Mouse (Mus musculus) lung, adult 2 months (tissue): Measurements from ENCODE around the gene Tspan3. TPM values are rescaled to one million over a fixed set of nuclear protein-coding genes. Genes with fewer than 3 reads are reported as not detected.

Experiments used
- DNase-seq: peaks from one replicate; pipeline ENCODE4 v3.0.0; 2022
- H3K4me1 ChIP-seq: fragments of 200-500 bp; 2 replicates; pipeline ENCODE4 v1.6.1; 2011; ENCODE audit warnings: low read length; ENCODE audit not compliant: control insufficient read depth, insufficient read depth
- H3K4me3 ChIP-seq: fragments of 200-500 bp; replicated peaks from 2 replicates; pipeline ENCODE3; 2011; ENCODE audit warnings: low read depth, mild to moderate bottlenecking, control low read depth, low read length; ENCODE audit errors: extremely low read depth
- CTCF ChIP-seq: fragments of 200-500 bp; IDR thresholded peaks from 2 replicates; pipeline ENCODE4 v1.5.1; 2011; ENCODE audit warnings: mild to moderate bottlenecking, low read length, control low read depth; ENCODE audit not compliant: insufficient read depth
- POLR2A ChIP-seq: fragments of 200-500 bp; IDR thresholded peaks from 2 replicates; pipeline ENCODE4 v1.6.1; 2011; ENCODE audit warnings: low read depth, mild to moderate bottlenecking, control low read depth, low read length, borderline replicate concordance; ENCODE audit errors: extremely low read depth
- WGBS: fragments of 180-500 bp; shearing (Covaris S2); methylation state at CpG from one replicate; pipeline ENCODE4 v1.1.7; 2018; 5-methylcytosine and 5-hydroxymethylcytosine counted together
- polyA plus RNA-seq: library from polyadenylated mRNA; depleted of rRNA; stranded (reverse); fragments of >200 nt; gene quantifications from 2 replicates; pipeline ENCODE4 v1.2.3, GENCODE M21; 2012

Tspan3 gene
- polyA plus RNA-seq, 1 experiment, result 109 TPM

DNA sequence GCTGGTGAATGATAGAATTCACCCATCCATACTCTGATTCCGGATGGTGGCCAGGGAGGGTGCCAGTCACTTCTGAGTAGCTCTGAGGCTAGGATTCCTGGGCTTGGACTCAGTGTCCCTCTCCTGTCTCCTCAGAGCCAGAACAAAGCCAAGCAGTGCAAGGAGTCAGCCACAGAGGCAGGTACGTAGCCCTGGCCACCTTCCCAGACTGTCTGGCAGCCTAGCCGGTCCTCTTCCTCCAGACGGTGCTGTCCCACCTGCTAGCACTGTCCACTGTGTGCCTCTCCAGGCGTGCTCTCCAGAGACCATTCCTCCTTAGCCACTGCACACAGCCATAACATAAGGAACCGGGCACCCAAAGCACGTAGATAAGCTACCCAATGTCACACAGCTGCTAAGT, 41.7 kb downstream of the Tspan3 start:
- DNase-seq, result no peak
- WGBS, result 65% methylated on average over 7 of the region's 7 CpGs
- no peak overlapping the region for H3K4me3 ChIP-seq
- H3K4me1 ChIP-seq, result no peaks in the 10 kb centered on the region
- TF ChIP-seq CTCF (no peak), POLR2A (no peak)

DNA sequence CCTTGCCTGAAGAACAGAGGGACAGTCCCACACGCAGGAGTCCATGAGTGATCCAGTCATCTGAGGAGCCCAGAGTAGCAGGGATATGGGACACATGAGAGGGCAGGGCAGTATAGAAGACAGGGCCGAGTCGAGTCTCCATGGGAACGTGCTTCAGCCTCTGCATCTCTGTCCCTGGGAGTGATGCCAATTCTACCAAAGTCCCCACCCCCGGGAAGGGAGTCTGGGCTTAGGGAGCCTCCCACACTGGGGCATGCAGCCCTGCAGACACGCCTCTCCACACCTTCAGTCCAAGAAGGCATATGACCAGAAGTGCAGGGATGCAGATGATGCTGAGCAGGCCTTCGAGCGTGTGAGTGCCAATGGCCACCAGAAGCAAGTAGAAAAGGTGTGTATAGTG, 42.3 kb downstream of the Tspan3 start:
- WGBS, result 55% methylated on average over 8 of the region's 8 CpGs
- DNase-seq, result no peak
- TF ChIP-seq POLR2A, result no peak
- TF ChIP-seq CTCF, result no peak

GRCm38 (mm10) chr9:56121097-56121496, 44.2 kb downstream of the Tspan3 start:
- no peak for DNase-seq
- TF ChIP-seq POLR2A, result no peak
- peak; percentile 47; the same call in 1 of the 2 replicates for TF ChIP-seq CTCF
- Histone ChIP-seq H3K4me3 (no peak overlapping the region), H3K4me1 (no peaks in the 10 kb centered on the region)
- 25% methylated on average over 7 of the region's 7 CpGs for WGBS

More for the DNA sequence above, 42.3 kb downstream of the Tspan3 start:
- no peaks in the 10 kb centered on the region for H3K4me1 ChIP-seq
- no peak overlapping the region for H3K4me3 ChIP-seq

- Histone ChIP-seq H3K4me3 (no peak overlapping the region), H3K4me1 (no peaks in the 10 kb centered on the region)
- DNase-seq, result no peak
- no peak for TF ChIP-seq CTCF
- TF ChIP-seq POLR2A, result no peak
- 65% methylated on average over 2 of the region's 2 CpGs for WGBS
These were observed 45.6 kb downstream of the Tspan3 start for GRCm38 (mm10) chr9:56119651-56120050.

DNA sequence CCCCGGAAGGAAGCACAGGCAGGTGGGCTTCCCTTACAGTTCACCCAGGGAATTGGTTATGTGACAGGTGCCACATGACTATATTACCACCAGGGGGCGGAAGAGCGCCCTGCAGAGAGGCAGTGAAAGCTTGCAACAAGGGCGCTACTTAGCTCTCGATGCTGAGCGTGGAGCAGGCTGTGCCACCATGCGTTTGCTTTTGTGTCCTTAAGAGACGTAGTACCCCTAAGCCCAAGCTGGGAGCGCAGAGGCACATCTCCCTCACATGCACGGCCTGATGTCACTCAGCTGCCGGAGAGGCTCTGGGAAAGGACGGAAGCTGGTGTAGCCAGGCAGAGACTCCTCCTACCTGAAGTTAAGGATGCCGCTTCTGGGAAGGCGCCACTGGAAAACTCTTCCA, 46.7 kb downstream of the Tspan3 start:
- 9% methylated on average over 14 of the region's 14 CpGs for WGBS
- Histone ChIP-seq H3K4me1 (no peaks in the 10 kb centered on the region), H3K4me3 (peak overlapping the region; percentile 43)
- TF ChIP-seq CTCF (peak; percentile 92), POLR2A (no peak)
- DNase-seq, result peak; percentile 58

DNA sequence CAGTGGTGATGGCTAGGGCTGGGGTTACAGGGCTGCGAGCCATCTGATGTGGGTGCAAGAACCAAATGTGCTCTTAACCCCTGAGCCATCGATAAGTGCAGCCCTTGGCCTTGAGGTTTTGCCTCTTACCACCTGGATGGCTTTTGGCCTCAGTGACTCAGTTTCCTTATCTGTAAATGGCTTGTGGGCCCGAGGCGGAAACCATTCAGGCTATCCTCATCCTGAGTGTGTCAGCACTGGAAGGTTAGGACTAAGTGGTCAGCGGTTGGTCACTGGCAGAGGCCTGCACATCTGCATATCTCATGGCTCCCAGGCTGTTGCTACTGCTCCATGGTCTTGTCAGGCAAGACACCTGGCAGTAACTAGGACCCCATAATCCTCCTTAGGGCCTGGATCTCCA, 47.2 kb downstream of the Tspan3 start:
- Histone ChIP-seq H3K4me1 (no peaks in the 10 kb centered on the region), H3K4me3 (no peak overlapping the region)
- no peak for DNase-seq
- 72% methylated on average over 5 of the region's 5 CpGs for WGBS
- TF ChIP-seq POLR2A (no peak), CTCF (no peak)

GRCm38 (mm10) chr9:56108174-56108573, 57.1 kb downstream of the Tspan3 start:
- no peaks in the 10 kb centered on the region for H3K4me1 ChIP-seq
- TF ChIP-seq POLR2A (no peak), CTCF (no peak)
- no peak for DNase-seq
- WGBS, result 62% methylated on average over 5 of the region's 5 CpGs
- H3K4me3 ChIP-seq, result no peak overlapping the region

DNA sequence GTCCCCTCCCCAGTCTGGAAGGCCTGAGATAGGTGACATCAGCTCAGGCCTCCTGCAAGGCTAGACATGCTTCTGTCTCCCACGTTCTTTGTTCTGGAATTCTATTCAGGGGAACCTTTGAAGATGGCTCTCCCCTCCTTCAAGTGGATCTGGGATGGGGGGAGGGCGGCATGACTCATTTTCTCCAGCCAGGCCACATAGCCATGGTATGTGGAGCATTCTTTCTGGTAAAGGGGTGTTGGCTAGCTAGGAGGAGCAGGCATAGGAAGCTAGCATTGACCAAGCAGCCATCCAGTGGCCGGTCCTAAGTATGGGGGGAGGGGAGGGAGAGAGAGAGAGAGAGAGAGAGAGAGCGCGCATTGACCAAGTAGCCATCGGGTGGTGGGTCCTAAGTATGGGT, 57.8 kb downstream of the Tspan3 start:
- no peak overlapping the region for H3K4me3 ChIP-seq
- TF ChIP-seq CTCF (no peak), POLR2A (no peak)
- 73% methylated on average over 6 of the region's 6 CpGs for WGBS
- DNase-seq, result no peak
- H3K4me1 ChIP-seq, result no peaks in the 10 kb centered on the region

DNA sequence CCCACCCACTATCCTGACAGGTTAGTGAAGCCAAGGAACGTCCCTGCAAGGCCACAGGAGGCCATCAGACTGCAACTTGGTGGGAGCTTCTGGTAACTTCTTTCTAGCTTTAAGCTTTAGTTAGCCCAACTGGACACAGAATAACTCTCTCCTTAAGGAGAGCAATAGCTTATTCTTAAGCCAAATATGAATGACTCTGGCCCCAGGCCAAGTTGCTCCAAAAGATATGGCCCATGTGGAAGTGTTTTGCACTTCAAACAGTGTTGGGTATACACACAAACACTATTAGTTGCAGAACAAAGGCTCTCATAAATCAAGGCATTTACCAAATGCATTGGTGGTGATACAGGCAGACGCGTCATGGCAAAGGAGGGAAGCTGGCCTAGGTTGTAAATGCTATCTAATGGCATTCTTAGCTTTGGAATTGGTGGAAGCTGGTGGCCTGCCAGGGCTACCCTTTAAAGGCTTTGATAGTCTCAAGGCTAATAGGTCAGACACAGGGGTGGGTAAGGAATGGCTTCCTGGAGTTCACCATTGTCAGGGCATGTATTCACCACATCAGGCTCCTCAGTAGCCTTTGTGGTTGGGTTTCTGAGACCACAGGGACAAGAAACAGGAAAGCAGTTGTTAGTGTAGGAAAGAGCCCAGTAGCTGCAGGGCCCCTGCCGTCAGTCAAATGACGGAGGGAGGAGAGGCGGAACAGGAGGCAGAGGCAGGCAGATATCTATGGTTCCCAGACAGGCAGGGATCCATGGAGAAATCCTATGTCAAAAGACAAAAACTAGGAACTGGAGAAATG, 58.8 kb downstream of the Tspan3 start:
- Histone ChIP-seq H3K4me1 (no peaks in the 10 kb centered on the region), H3K4me3 (no peak overlapping the region)
- WGBS, result 76% methylated on average over 6 of the region's 6 CpGs
- TF ChIP-seq POLR2A (no peak), CTCF (no peak)
- no peak for DNase-seq

DNA sequence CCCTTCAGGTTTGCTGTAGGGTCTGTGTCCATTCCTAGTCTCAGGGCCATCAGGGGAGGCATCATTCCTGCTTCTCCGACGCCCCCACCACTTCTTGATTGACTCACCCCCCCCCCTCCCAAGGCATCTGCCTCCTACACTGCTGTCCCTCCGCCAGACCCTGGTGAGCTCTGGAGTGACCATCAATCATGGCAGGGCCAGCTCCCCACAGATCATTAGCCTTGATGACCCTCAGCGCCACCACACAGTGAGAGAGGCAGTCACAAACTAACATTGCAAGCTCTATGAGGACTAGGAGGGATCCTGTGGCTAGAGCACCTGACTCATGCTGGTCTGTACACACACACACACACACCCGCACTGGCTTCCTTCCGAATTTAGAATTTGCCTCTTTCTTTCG, 60.4 kb downstream of the Tspan3 start:
- DNase-seq, result no peak
- 52% methylated on average over 7 of the region's 7 CpGs for WGBS
- Histone ChIP-seq H3K4me1 (no peaks in the 10 kb centered on the region), H3K4me3 (no peak overlapping the region)
- TF ChIP-seq POLR2A (no peak), CTCF (no peak)
